Mouse (Mus musculus) lung, embryonic 14.5 days (tissue): ENCODE data around the gene Fhdc1. TPM values are rescaled to one million over a fixed set of nuclear protein-coding genes. Genes with fewer than 3 reads are reported as not detected.

ENCODE experiments used
- ATAC-seq: fragments of 200-750 bp; cut with Nextera tagmentation; 2 replicates; pipeline ENCODE4 v1.8.0; 2017; ENCODE audit warnings: mild to moderate bottlenecking, moderate TSS enrichment, moderate library complexity; ENCODE audit not compliant: insufficient read depth
- DNase-seq: peaks from one replicate; pipeline ENCODE4 v3.0.0-alpha.2; 2015
- H3K27ac ChIP-seq: fragments of 300-500 bp; sonication (generic); 2 replicates; pipeline ENCODE4 v1.5.1; 2014; ENCODE audit warnings: low read depth, mild to moderate bottlenecking, moderate library complexity
- H3K27me3 ChIP-seq: fragments of 300-500 bp; sonication (generic); 2 replicates; pipeline ENCODE4 v1.6.1; 2014; ENCODE audit warnings: low read length, control low read depth; ENCODE audit not compliant: insufficient read depth
- H3K36me3 ChIP-seq: fragments of 300-500 bp; sonication (generic); 2 replicates; pipeline ENCODE4 v1.6.1; 2014; ENCODE audit warnings: control low read depth; ENCODE audit not compliant: insufficient read depth
- H3K4me1 ChIP-seq: fragments of 300-500 bp; sonication (generic); 2 replicates; pipeline ENCODE4 v1.6.1; 2014; ENCODE audit warnings: antibody characterized with exemption, control low read depth; ENCODE audit not compliant: insufficient read depth
- H3K4me2 ChIP-seq: fragments of 300-500 bp; sonication (generic); 2 replicates; pipeline ENCODE4 v1.6.1; 2014; ENCODE audit warnings: mild to moderate bottlenecking
- H3K4me3 ChIP-seq: fragments of 300-500 bp; sonication (generic); 2 replicates; pipeline ENCODE4 v1.5.1; 2014; ENCODE audit warnings: low read depth, low read length
- H3K9ac ChIP-seq: fragments of 300-500 bp; sonication (generic); 2 replicates; pipeline ENCODE4 v1.6.1; 2014
- H3K9me3 ChIP-seq: fragments of 300-500 bp; sonication (generic); 2 replicates; pipeline ENCODE4 v1.6.1; 2016; ENCODE audit warnings: low read depth, low read length, control low read depth
- CTCF ChIP-seq: IDR thresholded peaks from 2 replicates; pipeline ENCODE4 v1.5.1; 2016; ENCODE audit warnings: antibody characterized with exemption, low read depth
- WGBS: fragments of 180-500 bp; shearing (Covaris S2); extraction: QIAGEN DNeasy Blood & Tissue Kit; methylation state at CpG from one replicate; pipeline ENCODE4 v1.1.7; 2014; 5-methylcytosine and 5-hydroxymethylcytosine counted together
- polyA plus RNA-seq: library from polyadenylated mRNA; unstranded; fragments of >200 nt; fragmentation: Nextera tagmentation; extraction: Ambion mirVana; gene quantifications from 2 replicates; pipeline ENCODE4 v1.2.1, GENCODE M21; 2014

Gene Fhdc1
- polyA plus RNA-seq, 1 experiment from 2014 or later = 16.6 TPM

GRCm38 (mm10) chr3:84435288-84436043 is 44.8 kb downstream of the Fhdc1 start:
- peaks cover 16% of the 10 kb centered on the region for H3K4me1 ChIP-seq
- ATAC-seq = peak; percentile 39; the same call in 1 of the 2 replicates
- 0 out of 2 replicates have a peak overlapping the region, but pooled peaks have one; percentile 7 for H3K4me2 ChIP-seq
- no peak for TF ChIP-seq CTCF
- 19% methylated on average over 11 of the region's 11 CpGs for WGBS
- H3K36me3 ChIP-seq = no peaks in the 10 kb centered on the region
- peak overlapping the region; percentile 14; the same call in 1 of the 2 replicates for H3K27ac ChIP-seq
- no peak overlapping the region for H3K4me3 ChIP-seq
- DNase-seq = peak; percentile 86
- no peaks in the 10 kb centered on the region for H3K9me3 ChIP-seq
- no peak overlapping the region for H3K9ac ChIP-seq
- H3K27me3 ChIP-seq = no peaks in the 10 kb centered on the region

GRCm38 (mm10) chr3:84432797-84433445 is 47.3 kb downstream of the Fhdc1 start:
- no peaks in the 10 kb centered on the region for H3K9me3 ChIP-seq
- no peak for TF ChIP-seq CTCF
- H3K36me3 ChIP-seq = no peaks in the 10 kb centered on the region
- 77% methylated on average over 10 of the region's 10 CpGs for WGBS
- no peaks in the 10 kb centered on the region for H3K27me3 ChIP-seq
- H3K4me1 ChIP-seq = peaks cover 22% of the 10 kb centered on the region
- no peak overlapping the region for H3K9ac ChIP-seq
- no peak overlapping the region for H3K4me3 ChIP-seq
- H3K4me2 ChIP-seq = no peak overlapping the region
- no peak overlapping the region for H3K27ac ChIP-seq
- ATAC-seq = no peak
- DNase-seq = no peak

GRCm38 (mm10) chr3:84431257-84431656 is 49.0 kb downstream of the Fhdc1 start:
- Histone ChIP-seq H3K4me2 (no peak overlapping the region), H3K27ac (no peak overlapping the region), H3K4me3 (no peak overlapping the region), H3K9me3 (no peaks in the 10 kb centered on the region), H3K4me1 (peaks cover 22% of the 10 kb centered on the region), H3K27me3 (no peaks in the 10 kb centered on the region), H3K9ac (no peak overlapping the region), H3K36me3 (no peaks in the 10 kb centered on the region)
- ATAC-seq = peak; percentile 55; the same call in 1 of the 2 replicates
- no peak for TF ChIP-seq CTCF
- peak; percentile 66 for DNase-seq
- 26% methylated on average over 5 of the region's 5 CpGs for WGBS

- WGBS = 25% methylated on average over 2 of the region's 2 CpGs
- Histone ChIP-seq H3K9me3 (no peaks in the 10 kb centered on the region), H3K27ac (no peak overlapping the region), H3K4me1 (peaks cover 15% of the 10 kb centered on the region), H3K4me2 (no peak overlapping the region), H3K4me3 (no peak overlapping the region), H3K36me3 (no peaks in the 10 kb centered on the region), H3K27me3 (no peaks in the 10 kb centered on the region), H3K9ac (no peak overlapping the region)
- no peak for ATAC-seq
- DNase-seq = peak; percentile 55
- no peak for TF ChIP-seq CTCF
These were observed 50.1 kb downstream of the Fhdc1 start for GRCm38 (mm10) chr3:84430152-84430551.

- ATAC-seq (no peak), DNase-seq (no peak)
- 86% methylated on average over 12 of the region's 12 CpGs for WGBS
- H3K9me3 ChIP-seq = no peaks in the 10 kb centered on the region
- no peaks in the 10 kb centered on the region for H3K27me3 ChIP-seq
- H3K4me1 ChIP-seq = peaks cover 13% of the 10 kb centered on the region
- H3K4me2 ChIP-seq = no peak overlapping the region
- H3K36me3 ChIP-seq = no peaks in the 10 kb centered on the region
- H3K27ac ChIP-seq = no peak overlapping the region
- no peak for TF ChIP-seq CTCF
- H3K9ac ChIP-seq = no peak overlapping the region
- no peak overlapping the region for H3K4me3 ChIP-seq
These were observed 51.1 kb downstream of the Fhdc1 start for GRCm38 (mm10) chr3:84428994-84429725.

GRCm38 (mm10) chr3:84427779-84428178 is 52.5 kb downstream of the Fhdc1 start:
- DNase-seq (no peak), ATAC-seq (no peak)
- Histone ChIP-seq H3K4me1 (peaks cover 13% of the 10 kb centered on the region), H3K9ac (no peak overlapping the region), H3K4me2 (no peak overlapping the region), H3K36me3 (no peaks in the 10 kb centered on the region), H3K4me3 (no peak overlapping the region), H3K27me3 (no peaks in the 10 kb centered on the region), H3K9me3 (no peaks in the 10 kb centered on the region), H3K27ac (no peak overlapping the region)
- 78% methylated on average over 5 of the region's 5 CpGs for WGBS
- TF ChIP-seq CTCF = no peak

GRCm38 (mm10) chr3:84422340-84422739 is 57.9 kb downstream of the Fhdc1 start:
- H3K36me3 ChIP-seq = no peaks in the 10 kb centered on the region
- no peak for TF ChIP-seq CTCF
- H3K4me3 ChIP-seq = no peak overlapping the region
- no peaks in the 10 kb centered on the region for H3K9me3 ChIP-seq
- no peak overlapping the region for H3K4me2 ChIP-seq
- H3K27ac ChIP-seq = no peak overlapping the region
- ATAC-seq (no peak), DNase-seq (no peak)
- H3K27me3 ChIP-seq = no peaks in the 10 kb centered on the region
- 50% methylated on average over 5 of the region's 5 CpGs for WGBS
- no peak overlapping the region for H3K9ac ChIP-seq
- no peaks in the 10 kb centered on the region for H3K4me1 ChIP-seq
